Comparison of ENCODE assay signal across 12 mouse cellular contexts in genomic region chr3:89643391-89643790, GRCm38 (mm10).
"Had no signal": no experiment of that assay in that cellular context is flagged by ENCODE, and none has a peak within 500 bp of the region (broad histone marks: within the 10 kb centered on the region; RNA-seq: fewer than 3 reads in every experiment).

No protein-coding gene starts in this region.

- H3K27me3 ChIP-seq: kidney, embryonic 15.5 days; limb, embryonic 13.5 days had no signal

- H3K9ac ChIP-seq: kidney, embryonic 15.5 days; limb, embryonic 13.5 days; liver, embryonic 14.5 days; midbrain, embryonic 12.5 days had no signal

- H3K9me3 ChIP-seq: kidney, embryonic 15.5 days; limb, embryonic 13.5 days; midbrain, embryonic 12.5 days had no signal

- H3K36me3 ChIP-seq: kidney, embryonic 15.5 days; limb, embryonic 13.5 days; midbrain, embryonic 12.5 days had no signal

- H3K4me3 ChIP-seq: kidney, embryonic 15.5 days; limb, embryonic 13.5 days; midbrain, embryonic 12.5 days had no signal

- H3K4me2 ChIP-seq: kidney, embryonic 15.5 days; limb, embryonic 13.5 days; midbrain, embryonic 12.5 days had no signal

- DNase-seq: kidney, postnatal 14 days; left cerebral cortex, postnatal 4 days; lung, adult 18-20 months; lung, postnatal 10 days; lung, postnatal 4 days; right cerebral cortex, adult 18-20 months; right cerebral cortex, postnatal 25 days; thymus, postnatal 36 days had no signal

- H3K27ac ChIP-seq: kidney, embryonic 15.5 days; limb, embryonic 13.5 days; liver, embryonic 14.5 days; midbrain, embryonic 12.5 days had no signal
